Mouse (Mus musculus): ENCODE measurements around the gene 9530003J23Rik. TPM values are rescaled to one million over a fixed set of nuclear protein-coding genes. Genes with fewer than 3 reads are reported as not detected.
"Not testable (repeated sequence)": the region's sequence is repeated elsewhere in the genome, so short reads cannot be mapped to it uniquely, and the experiment has no call there.

Gene 9530003J23Rik
- polyA plus RNA-seq, 1 experiment from 2014 or later = not detected

DNA sequence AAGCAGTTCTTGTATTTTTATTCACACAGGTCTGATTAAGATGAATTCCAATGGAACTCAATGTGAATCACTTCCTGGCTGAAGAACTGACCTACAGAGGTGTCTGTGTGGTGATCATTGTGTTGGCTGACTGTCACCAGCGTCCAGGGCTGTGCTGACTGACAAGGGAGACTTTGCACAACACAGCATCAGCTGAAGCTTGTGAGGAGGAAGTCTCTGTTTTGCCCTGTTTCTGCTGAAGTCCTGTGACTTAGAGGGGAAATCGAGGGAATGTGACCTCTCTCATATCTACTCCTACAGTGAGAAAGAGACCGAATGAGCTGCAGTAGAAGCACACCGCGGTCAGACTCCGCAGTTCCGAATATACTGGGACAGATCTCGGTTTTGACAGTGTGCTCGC lies 39.3 kb upstream of the 9530003J23Rik start:
- not testable (repeated sequence) for H3K4me3 ChIP-seq; H3K36me3 ChIP-seq (replicated peaks); H3K4me1 ChIP-seq; H3K27me3 ChIP-seq (ENCODE audit: poor library complexity, severe bottlenecking); H3K27ac ChIP-seq; H3K9me3 ChIP-seq
- WGBS = 88% methylated on average over 9 of the region's 9 CpGs
- DNase-seq (ENCODE audit: extremely low spot score, low spot score) = peak; percentile 6

DNA sequence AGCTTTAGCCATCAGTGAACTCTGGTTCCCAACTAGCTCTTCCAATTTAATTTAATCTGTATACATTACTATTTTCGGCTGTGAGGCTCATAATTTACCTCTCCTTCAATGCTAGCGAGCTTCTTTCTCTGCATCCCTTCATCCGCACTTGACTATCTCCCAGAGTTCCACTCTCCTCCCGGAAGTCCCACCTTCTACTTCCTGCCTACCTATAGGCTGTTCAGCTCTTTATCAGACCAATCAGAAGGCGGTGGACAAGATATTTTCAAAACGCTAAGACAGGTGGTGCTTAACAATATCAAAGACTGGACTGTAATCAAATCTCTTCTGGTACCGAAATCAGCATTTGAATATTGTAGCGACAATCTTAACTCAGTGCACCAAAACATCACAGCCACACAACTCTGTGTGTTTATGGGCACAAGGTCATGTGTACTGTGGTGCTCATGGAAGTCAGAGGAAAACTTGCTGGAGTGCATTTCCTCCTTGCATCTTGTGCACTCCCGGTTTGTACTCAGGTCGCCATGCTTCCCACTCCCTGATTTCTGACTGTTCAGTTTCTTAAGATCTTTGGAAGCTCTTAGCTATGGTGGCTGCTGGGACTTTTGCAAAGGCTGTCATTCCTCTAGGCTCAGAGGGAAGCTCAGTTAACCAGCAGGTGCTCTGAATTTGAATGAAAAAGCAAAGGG lies 37.3 kb upstream of the 9530003J23Rik start:
- no peaks in the 10 kb centered on the region for H3K4me1 ChIP-seq
- WGBS = 87% methylated on average over 10 of the region's 10 CpGs

DNA sequence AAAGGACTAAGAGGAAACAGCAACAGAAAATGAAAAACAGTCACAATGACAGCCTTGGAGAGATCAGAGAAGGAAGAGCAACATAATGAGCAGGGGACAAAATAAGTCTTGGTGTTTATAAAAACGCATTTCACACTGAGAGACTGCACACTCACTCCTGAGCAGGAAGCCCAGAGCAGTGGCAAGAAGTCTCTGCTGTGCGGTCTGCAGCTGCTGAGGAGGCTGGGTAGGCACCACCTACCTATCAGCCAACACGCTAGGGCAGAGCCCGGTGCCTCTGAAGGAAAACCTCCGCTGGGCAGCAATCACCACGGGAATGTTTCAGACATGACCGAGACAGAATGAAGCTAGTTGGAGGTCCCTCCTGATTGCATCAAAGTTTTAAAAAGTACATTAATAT lies 36.1 kb upstream of the 9530003J23Rik start:
- WGBS = 94% methylated on average over 4 of the region's 7 CpGs
- H3K27ac ChIP-seq; H3K9me3 ChIP-seq; H3K36me3 ChIP-seq (replicated peaks); H3K27me3 ChIP-seq (ENCODE audit: poor library complexity, severe bottlenecking); H3K4me3 ChIP-seq; DNase-seq (ENCODE audit: extremely low spot score, low spot score); H3K4me1 ChIP-seq: not testable (repeated sequence)

More for the DNA sequence above, 37.3 kb upstream of the 9530003J23Rik start:
- no peak overlapping the region for H3K27ac ChIP-seq
- no peaks in the 10 kb centered on the region for H3K27me3 ChIP-seq (ENCODE audit: poor library complexity, severe bottlenecking)
- no peak overlapping the region for H3K4me3 ChIP-seq
- no peak for DNase-seq (ENCODE audit: extremely low spot score, low spot score)
- no peaks in the 10 kb centered on the region for H3K36me3 ChIP-seq (replicated peaks)
- no peaks in the 10 kb centered on the region for H3K9me3 ChIP-seq

DNA sequence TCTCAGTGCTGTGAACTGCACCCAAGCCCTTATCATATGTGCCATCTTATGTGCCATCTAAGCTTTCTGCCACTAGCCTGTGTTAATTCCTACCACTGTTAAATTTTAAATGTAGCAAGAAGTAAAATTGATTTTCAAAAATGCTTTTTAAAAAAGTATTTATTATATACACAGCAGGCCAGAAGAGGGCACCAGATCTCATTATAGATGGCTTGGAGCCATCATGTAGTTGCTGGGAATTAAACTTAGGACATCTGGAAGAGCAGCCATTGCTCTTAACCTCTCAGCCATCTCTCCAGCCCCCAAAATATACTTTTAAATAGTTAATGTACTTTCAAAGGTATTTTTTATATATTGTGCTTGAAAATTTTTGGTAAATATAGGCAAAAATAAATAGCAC lies 33.5 kb upstream of the 9530003J23Rik start:
- Histone ChIP-seq H3K4me1 (no peaks in the 10 kb centered on the region), H3K4me3 (no peak overlapping the region), H3K27ac (no peak overlapping the region), H3K9me3 (no peaks in the 10 kb centered on the region), H3K27me3 (ENCODE audit: poor library complexity, severe bottlenecking) (no peaks in the 10 kb centered on the region), H3K36me3 (replicated peaks) (no peaks in the 10 kb centered on the region)
- peak; percentile 6 for DNase-seq (ENCODE audit: extremely low spot score, low spot score)

DNA sequence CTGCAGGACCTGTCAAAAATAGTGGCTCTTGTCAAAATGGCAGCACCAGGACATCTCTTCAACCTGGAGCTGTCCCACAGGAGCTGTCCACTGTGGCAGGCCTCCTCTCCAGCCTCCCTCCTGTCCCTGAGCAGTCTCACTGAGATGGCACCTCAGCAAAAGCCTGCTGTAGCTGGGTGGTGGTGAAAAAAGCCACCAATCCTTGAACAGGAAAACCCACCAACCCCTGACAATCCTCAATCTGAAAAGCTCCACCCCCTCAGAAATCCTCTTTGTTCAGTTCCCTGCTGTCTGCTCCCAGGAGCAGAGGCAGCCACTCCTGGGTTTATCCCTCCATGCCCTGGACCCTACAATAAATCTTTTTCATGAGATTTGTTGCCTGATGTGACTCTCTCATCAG lies 21.4 kb upstream of the 9530003J23Rik start:
- Histone ChIP-seq H3K4me3 (no peak overlapping the region), H3K27ac (no peak overlapping the region)
- DNase-seq (ENCODE audit: extremely low spot score, low spot score) = no peak

DNA sequence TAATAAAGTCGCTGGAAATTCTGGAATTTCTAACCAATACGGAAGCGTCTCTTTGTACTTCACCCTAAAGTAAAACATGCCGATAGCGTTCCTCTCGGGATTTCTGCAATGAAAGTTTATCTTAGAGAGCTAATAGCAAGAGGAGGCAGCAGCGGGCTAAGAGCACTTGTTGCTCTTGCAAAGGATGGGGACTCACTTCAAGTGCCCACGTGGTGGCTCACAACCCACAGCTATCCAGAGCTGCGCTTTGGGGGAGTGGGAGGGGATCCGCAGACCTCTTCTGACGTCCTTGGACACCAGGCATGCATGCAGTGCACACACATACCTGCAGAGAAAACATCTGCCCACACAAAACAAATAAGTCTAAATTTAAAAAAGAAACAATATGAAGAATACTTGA lies 2.6 kb downstream of the 9530003J23Rik start:
- no peak for DNase-seq (ENCODE audit: extremely low spot score, low spot score)
- H3K36me3 ChIP-seq (replicated peaks) = no peaks in the 10 kb centered on the region
- WGBS = 67% methylated on average over 11 of the region's 11 CpGs
- no peaks in the 10 kb centered on the region for H3K27me3 ChIP-seq (ENCODE audit: poor library complexity, severe bottlenecking)
- H3K9me3 ChIP-seq = no peaks in the 10 kb centered on the region
- no peak overlapping the region for H3K4me3 ChIP-seq
- H3K4me1 ChIP-seq = no peaks in the 10 kb centered on the region
- H3K27ac ChIP-seq = no peak overlapping the region

More for the DNA sequence above, 21.4 kb upstream of the 9530003J23Rik start:
- no peaks in the 10 kb centered on the region for H3K36me3 ChIP-seq (replicated peaks)
- peaks cover 7% of the 10 kb centered on the region for H3K4me1 ChIP-seq
- peaks cover 13% of the 10 kb centered on the region; the same call in 1 of the 2 replicates for H3K9me3 ChIP-seq
- H3K27me3 ChIP-seq (ENCODE audit: poor library complexity, severe bottlenecking) = no peaks in the 10 kb centered on the region

DNA sequence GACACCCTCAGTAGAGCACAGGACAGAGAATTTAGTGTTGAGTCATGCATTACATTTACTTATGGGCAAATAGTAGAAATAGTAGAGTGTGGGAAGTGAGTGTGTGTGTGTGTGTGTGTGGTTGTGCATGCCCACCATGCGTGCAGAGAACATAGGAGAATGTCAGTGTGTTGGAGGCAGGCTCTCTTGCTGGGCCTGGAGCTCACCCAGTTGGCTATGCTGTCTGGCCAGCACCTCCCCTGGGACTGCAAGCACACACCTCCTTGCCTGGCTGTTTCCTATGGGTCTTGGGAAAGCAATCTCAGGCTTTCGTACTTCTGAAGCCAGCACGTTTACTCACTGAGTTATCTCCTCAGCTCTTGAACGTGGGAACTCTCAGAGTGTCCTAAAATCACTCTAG lies 3.7 kb downstream of the 9530003J23Rik start:
- Histone ChIP-seq H3K27ac (no peak overlapping the region), H3K9me3 (no peaks in the 10 kb centered on the region), H3K4me1 (0 out of 2 replicates have a peak, but pooled peaks cover 1% of the 10 kb centered on the region), H3K36me3 (replicated peaks) (no peaks in the 10 kb centered on the region), H3K27me3 (ENCODE audit: poor library complexity, severe bottlenecking) (no peaks in the 10 kb centered on the region), H3K4me3 (no peak overlapping the region)
- 69% methylated on average over 4 of the region's 4 CpGs for WGBS
- no peak for DNase-seq (ENCODE audit: extremely low spot score, low spot score)

DNA sequence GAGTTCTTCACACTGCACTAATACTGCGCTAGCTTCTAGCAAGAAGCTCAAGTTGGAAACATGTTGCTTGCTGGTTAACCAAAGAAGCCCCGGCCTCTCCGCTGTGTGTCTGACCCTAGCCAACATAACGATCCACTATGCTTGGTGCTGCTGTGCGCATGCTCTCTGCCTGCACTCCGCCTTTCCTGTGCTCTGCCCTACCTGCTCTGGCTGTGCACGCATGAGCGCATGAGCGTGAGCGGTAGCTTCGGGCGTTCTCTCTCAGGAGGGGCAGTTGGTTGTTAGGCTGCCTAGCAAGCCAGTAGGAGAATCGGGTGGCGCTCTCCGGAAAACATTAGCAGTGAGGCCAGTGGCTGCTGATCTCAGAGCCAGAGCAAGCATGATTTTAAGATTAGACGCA lies 8.7 kb downstream of the 9530003J23Rik start:
- no peaks in the 10 kb centered on the region for H3K36me3 ChIP-seq (replicated peaks)
- no peak overlapping the region for H3K4me3 ChIP-seq
- H3K27me3 ChIP-seq (ENCODE audit: poor library complexity, severe bottlenecking) = no peaks in the 10 kb centered on the region
- no peak overlapping the region for H3K27ac ChIP-seq
- DNase-seq (ENCODE audit: extremely low spot score, low spot score) = no peak
- H3K4me1 ChIP-seq = peaks cover 8% of the 10 kb centered on the region
- 76% methylated on average over 16 of the region's 16 CpGs for WGBS
- no peaks in the 10 kb centered on the region for H3K9me3 ChIP-seq

DNA sequence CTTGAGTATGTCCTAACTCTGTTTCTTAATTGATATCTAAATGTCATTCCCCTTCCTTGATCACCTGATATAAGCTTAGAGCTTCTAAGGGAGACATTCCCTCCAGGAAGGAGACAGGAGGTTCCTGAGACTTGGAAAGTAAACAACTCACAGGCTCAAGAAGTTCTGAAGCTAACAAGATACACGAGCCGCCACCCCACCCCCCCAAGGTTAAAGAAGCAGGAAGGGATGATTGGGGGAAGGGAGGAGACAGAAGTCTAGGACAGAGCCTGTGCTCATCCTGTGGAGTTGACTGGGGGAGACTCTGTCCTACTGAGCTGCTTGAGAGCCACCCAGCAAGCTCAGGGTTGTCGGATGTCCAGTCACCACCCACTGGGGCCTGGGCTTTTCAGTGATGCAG lies 12.5 kb downstream of the 9530003J23Rik start:
- no peak overlapping the region for H3K27ac ChIP-seq
- no peak overlapping the region for H3K4me3 ChIP-seq
- peaks cover 16% of the 10 kb centered on the region for H3K36me3 ChIP-seq (replicated peaks)
- 85% methylated on average over 3 of the region's 3 CpGs for WGBS
- H3K9me3 ChIP-seq = no peaks in the 10 kb centered on the region
- no peaks in the 10 kb centered on the region for H3K27me3 ChIP-seq (ENCODE audit: poor library complexity, severe bottlenecking)
- no peak for DNase-seq (ENCODE audit: extremely low spot score, low spot score)
- H3K4me1 ChIP-seq = peaks cover 28% of the 10 kb centered on the region

DNA sequence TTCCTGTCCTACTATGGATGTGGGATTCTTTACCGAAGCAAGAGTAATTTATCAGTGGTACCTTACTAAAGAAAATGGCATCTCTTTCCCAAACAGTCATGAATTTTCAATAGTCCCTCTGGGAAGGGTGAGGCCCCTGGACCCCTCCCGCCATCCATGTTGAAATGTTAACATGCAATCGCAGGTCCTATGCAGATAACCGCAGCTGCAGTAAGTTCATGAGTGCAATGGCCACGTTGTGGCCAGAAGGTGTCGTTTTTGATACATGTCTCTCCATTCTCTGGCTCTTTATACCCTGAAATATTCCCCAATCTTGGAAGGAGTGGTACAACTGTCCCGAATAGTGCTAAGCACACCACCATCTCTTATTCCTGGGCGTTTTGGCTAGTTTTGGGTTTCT lies 13.4 kb downstream of the 9530003J23Rik start:
- peaks cover 25% of the 10 kb centered on the region for H3K36me3 ChIP-seq (replicated peaks)
- no peak for DNase-seq (ENCODE audit: extremely low spot score, low spot score)
- peaks cover 28% of the 10 kb centered on the region for H3K4me1 ChIP-seq
- H3K9me3 ChIP-seq = no peaks in the 10 kb centered on the region
- peak overlapping the region; percentile 88 for H3K4me3 ChIP-seq
- peak overlapping the region; percentile 100 for H3K27ac ChIP-seq
- no peaks in the 10 kb centered on the region for H3K27me3 ChIP-seq (ENCODE audit: poor library complexity, severe bottlenecking)
- 55% methylated on average over 8 of the region's 8 CpGs for WGBS

DNA sequence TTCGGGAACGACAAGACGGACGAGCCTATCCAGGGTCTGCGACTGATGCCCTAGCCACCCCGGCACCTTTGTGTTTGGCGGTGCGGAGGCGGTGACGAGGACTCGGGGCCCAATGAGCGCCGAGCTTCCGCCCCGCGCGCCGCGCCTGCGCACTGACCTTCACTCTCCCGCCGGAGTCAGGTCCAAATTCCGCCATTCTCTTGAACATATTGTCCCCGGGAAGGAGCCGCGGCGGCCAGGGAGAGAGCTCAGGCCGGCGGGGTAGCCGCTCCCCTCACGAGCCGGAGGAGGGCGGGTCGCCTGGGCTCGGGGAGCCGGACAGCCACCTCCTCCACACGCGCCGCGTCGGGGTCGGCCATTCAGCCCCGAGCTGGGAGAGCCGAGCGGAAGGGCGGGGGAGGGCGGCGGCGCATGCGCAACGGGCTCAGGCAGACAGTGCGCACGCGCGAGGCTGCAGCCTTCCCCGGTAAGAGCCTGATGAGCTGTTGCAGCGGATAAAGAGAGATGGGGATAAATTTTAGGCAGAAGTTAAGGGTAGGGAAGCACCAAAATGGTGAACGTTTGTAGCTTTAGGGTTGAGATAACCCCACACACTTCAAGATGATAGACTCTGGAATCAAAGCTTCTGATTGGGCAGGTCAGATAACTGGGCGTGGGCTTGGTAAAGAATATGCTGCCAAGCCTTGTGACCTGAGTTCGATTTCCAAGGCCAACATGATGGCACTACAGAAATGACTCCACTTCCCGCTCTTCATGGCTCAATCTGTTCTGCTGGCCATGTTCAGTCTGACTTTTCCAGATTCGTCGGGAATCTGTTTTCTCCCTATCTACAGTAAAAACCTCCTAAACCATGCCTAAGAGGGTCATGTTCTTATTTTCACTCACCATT lies 14.2 kb downstream of the 9530003J23Rik start, which contains the start of gene Yeats4:
Yeats4 (minus strand) TSS at position 406 of the 889 bp plus-strand sequence.
- Histone ChIP-seq H3K27ac (peak within 1 kb of the TSS; percentile 100), H3K9me3 (no peaks in the 10 kb centered on the region), H3K4me1 (peaks cover 25% of the 10 kb centered on the region), H3K4me3 (peak within 1 kb of the TSS; percentile 88), H3K27me3 (ENCODE audit: poor library complexity, severe bottlenecking) (no peaks in the 10 kb centered on the region), H3K36me3 (replicated peaks) (peaks cover 33% of the 10 kb centered on the region)
- DNase-seq (ENCODE audit: extremely low spot score, low spot score) = peak; percentile 95
- WGBS = 2% methylated on average over 63 of the region's 63 CpGs

DNA sequence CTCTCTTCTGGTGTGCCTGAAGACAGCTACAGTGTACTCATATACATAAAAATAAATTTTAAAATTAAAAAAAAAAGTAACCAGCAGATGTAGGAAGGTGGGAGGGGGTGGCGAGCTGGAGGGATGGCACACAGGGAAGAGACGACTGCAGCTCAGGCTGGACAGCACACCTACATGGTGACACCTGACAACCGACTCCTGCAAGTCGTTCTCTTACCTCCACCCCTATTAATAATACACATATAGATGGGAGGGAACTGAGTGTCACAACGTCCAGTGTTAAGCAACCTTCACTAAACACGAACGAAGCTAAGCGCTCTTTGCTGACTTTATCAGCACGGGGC lies 14.8 kb downstream of the 9530003J23Rik start:
- 0% methylated on average over 9 of the region's 9 CpGs for WGBS
- Histone ChIP-seq H3K36me3 (replicated peaks) (peaks cover 36% of the 10 kb centered on the region), H3K9me3 (no peaks in the 10 kb centered on the region), H3K4me1 (peaks cover 25% of the 10 kb centered on the region), H3K27me3 (ENCODE audit: poor library complexity, severe bottlenecking) (no peaks in the 10 kb centered on the region), H3K4me3 (peak overlapping the region; percentile 88), H3K27ac (peak overlapping the region; percentile 100)
- DNase-seq (ENCODE audit: extremely low spot score, low spot score) = no peak

DNA sequence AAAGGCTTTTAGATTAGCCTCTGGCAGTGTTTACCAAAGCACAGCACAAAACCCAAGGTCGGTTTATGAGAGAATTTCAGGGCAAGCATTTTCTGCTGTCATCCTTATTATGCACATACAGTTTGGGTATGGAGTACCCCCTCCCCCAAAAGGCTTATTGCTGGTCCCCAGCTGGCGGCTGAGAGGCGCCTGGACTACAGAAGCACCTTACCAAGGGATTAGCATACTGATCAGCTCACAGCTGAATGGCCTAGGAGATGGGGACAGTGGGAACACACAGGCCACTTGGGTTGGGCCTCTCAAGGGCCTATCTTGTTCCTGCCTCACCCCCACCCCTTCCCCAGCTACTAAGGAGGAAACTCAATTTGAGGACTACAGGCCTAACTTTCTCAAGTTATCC lies 15.7 kb downstream of the 9530003J23Rik start:
- DNase-seq (ENCODE audit: extremely low spot score, low spot score) = no peak
- Histone ChIP-seq H3K27me3 (ENCODE audit: poor library complexity, severe bottlenecking) (no peaks in the 10 kb centered on the region), H3K27ac (peak overlapping the region; percentile 36; the same call in 1 of the 2 replicates), H3K4me1 (peaks cover 25% of the 10 kb centered on the region), H3K4me3 (peak overlapping the region; percentile 88), H3K36me3 (replicated peaks) (peaks cover 45% of the 10 kb centered on the region), H3K9me3 (no peaks in the 10 kb centered on the region)
- 28% methylated on average over 3 of the region's 3 CpGs for WGBS

Measured in forebrain, embryonic 10.5 days (tissue).